Mouse (Mus musculus): Measurements from ENCODE around the gene Casd1.

- TF ChIP-seq POLR2A (IDR thresholded peaks at IDR 0.05; ENCODE audit: low read depth, low read length), result no peak
- no peak for TF ChIP-seq CTCF (conservative IDR thresholded peaks at IDR 0.05; ENCODE audit: insufficient read depth, insufficient read length, low read depth, low read length)
Observed at GRCm38 (mm10) chr6:4557086-4557485, 43.6 kb upstream of the Casd1 start.

All from kidney, adult 2 months (tissue).